Mouse (Mus musculus): Measurements from ENCODE around the gene Selenok.

Gene Selenok

DNA sequence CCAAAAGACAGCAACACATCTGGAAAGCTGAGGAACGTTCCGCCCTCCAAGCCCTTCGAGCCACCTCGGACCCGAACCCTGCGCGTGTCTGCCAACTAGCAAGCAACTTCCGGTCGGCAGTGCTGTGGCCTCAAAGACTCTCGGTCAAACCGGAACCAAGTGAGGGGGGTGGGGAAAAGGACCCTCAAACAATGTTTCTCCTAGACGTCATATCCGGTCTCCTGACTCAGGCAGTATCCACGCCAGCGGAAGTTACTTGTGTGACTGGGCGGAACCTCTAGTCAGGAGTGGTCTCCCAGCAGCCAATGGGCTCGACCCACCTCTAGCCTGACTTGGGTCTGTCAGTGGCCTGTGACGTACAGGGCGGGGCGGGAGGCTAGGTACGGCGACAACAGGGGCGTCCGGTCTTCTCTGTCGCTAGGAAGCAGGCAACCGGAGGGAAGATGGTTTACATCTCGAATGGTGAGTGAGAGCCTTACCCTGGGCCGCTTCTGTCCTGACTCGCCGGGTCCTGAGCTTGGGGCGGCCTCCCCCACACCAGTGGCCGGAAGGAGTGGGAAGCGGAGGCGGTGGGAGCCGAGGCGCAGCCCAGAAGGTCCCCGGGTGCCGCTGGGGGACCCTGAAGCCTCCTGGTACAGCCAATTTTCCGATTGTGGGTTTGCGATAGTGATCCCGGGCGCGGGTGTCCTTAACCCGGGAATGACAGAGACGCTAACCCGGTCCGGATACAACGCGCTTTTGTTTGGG lies at the start of gene Selenok:
Gene Selenok (plus strand): TSS at position 234 of the 747 bp plus-strand sequence.
- peak; percentile 89 to 95 for DNase-seq (ENCODE audit: low spot score in 2 of 2)

DNA sequence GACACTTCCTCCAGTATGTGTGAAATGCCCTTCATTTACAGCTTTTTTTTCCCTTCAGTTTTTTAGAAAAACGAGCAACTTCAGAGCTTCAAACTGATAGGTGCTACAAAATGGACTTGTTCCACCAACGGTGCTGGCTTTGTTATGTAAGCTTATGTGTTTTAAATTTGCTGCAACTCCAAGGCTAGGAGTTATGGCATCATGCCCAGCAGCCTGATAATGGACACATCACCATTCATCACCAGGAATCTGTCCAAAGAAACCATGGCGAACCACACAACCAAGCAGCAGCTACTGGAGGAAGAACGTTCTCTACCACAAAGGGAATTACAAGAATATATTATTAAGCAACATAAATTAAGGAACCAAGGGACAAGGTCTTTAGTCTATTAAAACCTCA lies 39.1 kb upstream of the Selenok start:
- no peak for DNase-seq (ENCODE audit: low spot score in 2 of 2)

DNA sequence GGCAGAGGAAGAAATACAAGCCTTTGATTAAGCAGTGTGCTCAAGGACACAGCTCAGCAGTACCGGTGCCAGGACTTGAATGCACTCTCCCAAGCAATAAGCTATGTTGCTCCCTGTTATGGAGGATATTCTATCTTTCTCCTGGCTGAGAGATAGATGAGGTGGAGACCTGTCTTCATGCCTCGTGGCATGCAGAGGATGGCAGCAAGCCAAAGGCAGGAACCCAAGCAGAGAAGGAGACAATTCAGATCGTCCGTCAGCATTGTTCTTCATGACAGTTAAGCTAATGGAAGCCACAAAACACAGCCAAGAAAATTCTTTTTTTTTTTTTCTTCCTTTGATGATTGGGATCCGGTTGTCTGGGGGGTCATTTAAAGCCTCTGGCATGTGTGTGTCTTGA lies 32.6 kb upstream of the Selenok start:
- DNase-seq (ENCODE audit: low spot score in 2 of 2): no peak

DNA sequence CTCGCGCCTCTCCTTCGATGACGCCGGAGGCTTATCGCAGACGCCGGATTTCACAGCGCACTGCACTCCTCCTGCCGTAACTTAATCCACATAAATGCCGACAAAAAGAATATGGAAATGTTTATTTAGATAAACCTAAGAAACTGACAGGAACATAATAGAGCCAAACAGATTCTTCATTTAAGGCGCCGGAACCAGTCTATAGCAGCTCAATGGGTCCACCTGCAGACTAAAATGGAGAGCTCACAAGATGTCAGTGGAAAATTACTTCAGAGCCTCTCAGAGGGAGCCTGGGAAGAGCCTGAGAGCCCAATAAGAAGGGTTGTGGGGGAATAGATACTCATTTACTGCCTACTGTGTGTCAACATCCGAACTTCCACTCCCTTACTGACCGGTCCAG lies 30.6 kb upstream of the Selenok start:
- no peak for DNase-seq (ENCODE audit: low spot score in 2 of 2)

DNA sequence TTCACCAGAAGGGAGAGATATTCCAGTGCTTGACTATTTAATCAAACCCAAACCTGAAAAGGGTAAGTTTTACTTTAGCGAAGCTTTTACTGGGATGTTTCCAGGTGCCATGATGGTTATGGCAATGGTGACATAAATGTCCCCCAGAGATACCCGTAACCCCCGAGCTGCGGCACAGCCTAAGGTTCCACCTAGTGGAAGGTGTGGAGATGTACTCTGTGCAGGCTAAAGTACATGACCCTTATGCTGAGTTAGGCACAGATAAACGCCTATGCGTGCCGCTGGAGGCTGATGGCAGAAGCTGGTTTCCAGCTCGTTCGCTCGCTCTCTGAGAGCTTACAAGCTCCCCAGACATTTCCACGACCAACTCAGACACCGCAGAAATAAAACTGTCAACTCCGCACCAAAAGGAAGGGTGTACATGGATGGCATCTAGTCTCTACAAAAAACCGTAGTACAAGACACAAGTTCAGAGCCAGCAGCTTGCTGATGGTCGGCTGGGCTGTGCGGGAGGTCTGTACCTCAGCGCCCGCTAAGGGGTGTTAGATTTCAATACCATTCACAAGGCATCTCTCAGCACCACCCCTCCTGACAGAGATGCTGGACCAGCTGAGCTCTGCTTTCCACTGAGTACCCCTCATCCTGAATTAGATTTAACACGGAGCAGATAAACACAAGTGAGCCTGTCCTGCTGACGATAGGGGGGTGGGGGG lies 28.4 kb upstream of the Selenok start:
- no peak for DNase-seq (ENCODE audit: low spot score in 2 of 2)

DNA sequence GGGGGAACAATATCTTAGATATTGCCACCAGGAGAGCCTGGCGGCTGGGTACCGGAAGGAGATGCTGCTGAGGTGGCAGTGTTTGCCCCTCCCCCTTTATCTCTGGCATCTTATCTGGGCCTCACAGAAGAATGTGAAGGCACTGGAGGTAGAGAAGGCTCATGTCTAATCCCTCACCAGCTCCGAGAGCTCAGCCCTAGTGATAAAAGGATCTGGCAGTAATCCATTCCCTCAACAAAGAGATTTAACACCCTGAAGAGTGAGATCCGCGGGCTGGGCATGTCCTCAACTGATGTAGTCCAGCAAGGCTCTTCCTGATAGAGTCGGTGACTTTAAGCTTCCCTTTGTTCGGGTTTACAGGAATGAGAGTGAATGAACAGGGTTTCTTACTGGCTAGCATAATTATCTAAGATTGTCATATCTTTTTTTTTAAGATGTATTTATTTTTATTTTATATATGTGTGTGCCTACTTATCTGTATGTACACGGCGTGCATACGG lies 27.7 kb upstream of the Selenok start:
- DNase-seq (ENCODE audit: low spot score in 2 of 2): no peak

DNA sequence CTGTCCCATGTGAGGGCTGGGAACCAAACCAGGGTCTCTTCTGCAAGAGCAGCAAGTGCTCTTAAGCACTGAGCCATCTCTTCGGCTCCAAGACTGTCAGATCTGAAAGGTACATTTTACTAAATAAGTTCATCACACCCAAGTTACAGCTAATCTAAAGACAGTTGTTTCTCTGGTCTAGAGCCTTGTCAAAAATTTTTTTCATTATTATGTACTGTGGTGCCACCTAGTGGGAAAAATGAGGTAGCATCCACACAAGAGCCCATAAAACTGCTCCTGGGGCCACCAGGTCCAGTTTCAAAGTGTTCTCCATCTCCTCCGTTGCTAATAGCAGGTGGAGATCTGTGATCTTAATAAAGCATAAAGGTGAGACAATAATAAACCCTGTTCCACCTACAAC lies 27.2 kb upstream of the Selenok start:
- peak; percentile 29 to 37 for DNase-seq (ENCODE audit: low spot score in 2 of 2)

DNA sequence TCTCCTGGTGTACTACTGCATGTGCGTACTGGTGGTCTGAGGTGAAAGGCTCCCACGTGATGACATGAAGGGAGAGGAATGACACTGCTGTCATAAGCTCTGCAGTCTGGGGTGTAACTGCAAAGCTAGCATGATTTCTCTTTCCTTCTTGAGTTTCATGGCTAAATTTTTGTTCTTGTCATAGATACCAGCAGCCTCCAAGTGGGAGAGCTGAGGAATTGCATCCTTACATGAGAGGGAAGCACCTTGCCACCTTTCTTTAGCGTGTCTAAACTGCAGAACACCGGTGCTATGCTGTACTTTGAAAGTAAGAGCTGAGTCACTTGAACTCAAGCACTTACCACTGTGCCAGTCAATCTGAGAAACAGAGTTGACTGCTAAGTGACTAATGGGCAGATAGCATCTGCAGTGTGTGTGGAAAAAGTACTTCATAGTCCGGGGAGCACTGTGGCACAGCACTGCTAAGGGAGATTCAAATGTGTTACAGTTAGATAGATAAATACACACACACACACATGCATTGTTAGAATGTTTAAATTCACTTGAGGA lies 21.3 kb upstream of the Selenok start:
- DNase-seq (ENCODE audit: low spot score in 2 of 2): no peak

DNA sequence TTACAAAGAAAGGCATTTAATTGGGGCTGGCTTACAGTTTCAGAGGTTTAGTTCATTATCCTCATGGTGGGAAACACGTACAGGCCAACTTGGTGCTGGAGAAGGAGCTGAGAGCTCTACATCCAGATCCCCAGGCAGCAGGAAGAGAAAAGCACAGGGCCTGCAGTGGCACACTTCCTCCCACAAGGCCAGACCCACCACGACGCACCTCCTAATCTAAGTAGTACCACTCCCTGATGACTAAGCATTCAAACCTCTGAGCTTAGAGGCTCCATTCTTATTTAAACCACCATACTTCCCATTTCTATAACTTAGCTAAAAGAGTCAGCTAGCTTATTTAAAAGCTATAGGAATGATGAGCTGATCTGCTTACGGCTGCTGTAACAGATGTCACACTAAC lies 17.3 kb upstream of the Selenok start:
- DNase-seq (ENCODE audit: low spot score in 2 of 2): no peak

DNA sequence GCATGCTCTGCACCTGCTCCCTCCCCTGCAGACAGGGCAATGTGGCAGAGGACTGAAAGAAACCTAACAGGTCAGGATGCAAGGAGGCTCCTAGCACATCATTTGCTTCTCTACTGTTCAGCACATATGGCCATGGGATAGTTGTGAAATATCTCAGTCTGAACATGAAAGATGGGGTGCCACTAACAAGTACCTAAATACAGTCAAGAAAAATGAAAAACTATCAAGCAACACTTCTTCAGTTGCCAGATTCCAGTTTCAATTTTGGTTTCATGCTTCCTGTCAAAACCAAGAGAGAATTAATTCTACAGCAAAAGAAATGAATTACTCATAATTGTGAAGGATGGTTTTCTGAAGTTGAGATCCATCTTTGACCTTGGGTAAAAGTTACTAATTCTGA lies 10.7 kb upstream of the Selenok start:
- DNase-seq (ENCODE audit: low spot score in 2 of 2): no peak

DNA sequence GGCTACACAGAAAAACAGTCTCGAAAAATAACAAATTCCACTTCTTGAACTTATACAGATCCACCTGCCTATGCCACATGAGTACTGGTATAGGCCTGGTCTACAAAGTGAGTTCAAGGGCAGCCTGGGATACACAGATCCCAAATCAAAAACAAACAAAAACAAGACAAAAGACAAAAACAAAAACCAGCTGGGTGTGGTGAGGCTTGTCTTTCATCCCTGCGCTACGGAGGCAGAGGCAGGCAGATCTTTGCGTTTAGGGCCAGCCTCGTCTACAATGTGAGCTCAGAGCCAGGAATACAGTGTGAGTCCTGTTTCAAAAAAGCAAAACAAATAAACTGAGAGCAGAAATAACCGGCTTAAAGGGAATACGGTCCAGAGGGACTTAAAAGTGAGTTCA lies 497 bp upstream of the Selenok start:
- DNase-seq (ENCODE audit: low spot score in 2 of 2): no peak

DNA sequence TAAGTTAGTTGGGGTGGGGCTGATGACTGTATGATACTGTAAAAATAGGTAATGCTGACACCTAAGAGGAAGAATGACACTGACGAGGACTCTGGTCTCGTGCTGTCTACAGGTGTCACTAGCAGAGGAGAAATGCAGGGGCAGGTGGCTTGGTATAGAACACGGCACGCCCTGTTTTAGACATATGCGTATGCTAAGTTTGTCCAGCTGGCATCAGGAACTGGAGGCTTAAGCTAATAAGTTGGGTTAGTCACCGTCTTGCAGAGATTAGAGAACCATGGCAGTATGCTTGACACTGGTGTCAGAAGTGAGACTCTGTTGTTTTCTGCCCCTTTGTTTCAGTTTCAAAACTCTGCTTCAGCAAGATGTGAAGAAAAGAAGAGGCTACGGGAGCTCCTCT lies 3.3 kb downstream of the Selenok start:
- DNase-seq (ENCODE audit: low spot score in 2 of 2): no peak

DNA sequence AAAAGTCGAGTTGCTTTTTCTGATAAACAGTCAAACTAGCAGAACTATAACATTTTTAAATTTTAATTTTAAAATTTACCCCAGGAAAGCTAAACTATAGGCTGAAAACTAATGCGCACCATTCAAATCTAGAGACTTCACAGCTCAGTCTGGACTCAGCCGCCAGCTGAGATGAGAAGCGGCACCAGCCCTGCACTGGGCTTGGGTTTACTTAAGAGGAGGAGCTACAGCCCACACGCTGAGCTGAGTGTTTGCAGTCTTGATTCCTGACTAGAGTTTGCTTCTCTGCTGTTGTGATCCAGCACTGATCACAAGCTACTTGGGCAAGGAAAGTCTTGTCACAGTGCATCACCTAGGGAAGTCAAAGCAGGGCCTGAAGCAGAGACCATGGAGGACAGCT lies 3.9 kb downstream of the Selenok start:
- no peak for DNase-seq (ENCODE audit: low spot score in 2 of 2)

DNA sequence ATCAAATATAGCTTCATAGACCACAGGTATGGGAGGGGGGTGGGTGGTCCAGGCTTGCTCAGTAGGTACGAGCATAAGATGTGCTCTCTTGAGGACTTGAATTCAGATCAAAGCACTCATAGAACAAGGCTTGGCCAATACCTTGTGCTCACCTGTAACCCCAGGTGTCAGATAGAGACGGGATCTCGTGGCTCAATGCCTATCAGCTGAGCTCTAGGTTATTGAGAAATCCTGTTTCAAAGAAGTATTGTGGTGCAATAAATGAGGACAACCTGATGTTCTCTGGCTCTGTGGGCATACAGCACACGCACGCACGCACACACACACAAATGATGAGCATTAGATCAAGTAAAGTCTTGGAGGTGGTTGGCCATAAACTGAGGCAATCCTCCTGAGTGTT lies 8.8 kb downstream of the Selenok start:
- no peak for DNase-seq (ENCODE audit: low spot score in 2 of 2)

DNA sequence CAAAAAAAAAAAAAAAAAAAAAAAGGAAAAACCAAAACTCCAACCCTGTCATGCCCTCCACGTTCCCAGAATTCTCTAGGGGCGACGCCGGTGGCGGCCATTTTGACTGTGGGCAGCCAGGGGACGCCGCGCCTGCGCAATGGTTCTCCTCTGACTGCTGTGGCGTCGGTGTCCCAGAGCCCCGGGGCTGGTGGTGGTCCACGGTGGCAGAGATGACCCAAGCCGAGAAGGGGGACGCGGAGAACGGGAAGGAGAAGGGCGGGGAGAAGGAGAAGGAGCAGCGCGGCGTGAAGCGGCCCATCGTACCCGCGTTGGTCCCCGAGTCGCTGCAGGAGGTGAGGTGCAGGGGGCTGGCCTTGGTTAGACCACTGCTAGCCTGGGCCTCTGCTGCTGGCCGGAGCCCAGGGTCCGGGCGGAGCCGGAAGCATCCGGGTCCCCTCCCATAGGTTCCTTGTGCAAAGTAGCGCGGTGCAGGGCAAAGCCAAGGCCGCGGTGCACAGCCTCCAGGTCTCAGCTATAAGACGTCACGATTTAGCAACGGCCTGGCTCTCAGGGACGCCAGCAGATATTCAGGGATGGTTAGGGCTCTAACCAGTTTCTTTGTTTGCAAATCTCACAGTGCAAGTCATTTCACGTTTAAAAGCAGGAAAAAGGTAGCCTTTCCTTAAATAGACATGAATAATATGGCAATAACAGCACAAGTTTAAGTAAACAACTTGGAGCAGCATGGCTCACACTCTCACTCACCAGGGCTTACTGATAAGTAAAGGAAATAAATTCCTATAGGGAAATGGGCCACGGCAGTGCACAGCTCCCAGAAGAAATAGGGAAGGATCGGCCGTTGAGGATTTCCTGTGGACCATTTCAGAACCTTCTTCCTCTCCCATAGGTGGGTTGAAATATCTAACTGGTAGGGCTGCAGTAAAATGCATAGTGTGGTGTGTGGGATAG lies 10.4 kb downstream of the Selenok start, which contains the start of gene Actr8:
Gene Actr8 (plus strand): TSS at position 84 of the 951 bp plus-strand sequence.
- peak; percentile 90 to 94 for DNase-seq (ENCODE audit: low spot score in 2 of 2)

DNA sequence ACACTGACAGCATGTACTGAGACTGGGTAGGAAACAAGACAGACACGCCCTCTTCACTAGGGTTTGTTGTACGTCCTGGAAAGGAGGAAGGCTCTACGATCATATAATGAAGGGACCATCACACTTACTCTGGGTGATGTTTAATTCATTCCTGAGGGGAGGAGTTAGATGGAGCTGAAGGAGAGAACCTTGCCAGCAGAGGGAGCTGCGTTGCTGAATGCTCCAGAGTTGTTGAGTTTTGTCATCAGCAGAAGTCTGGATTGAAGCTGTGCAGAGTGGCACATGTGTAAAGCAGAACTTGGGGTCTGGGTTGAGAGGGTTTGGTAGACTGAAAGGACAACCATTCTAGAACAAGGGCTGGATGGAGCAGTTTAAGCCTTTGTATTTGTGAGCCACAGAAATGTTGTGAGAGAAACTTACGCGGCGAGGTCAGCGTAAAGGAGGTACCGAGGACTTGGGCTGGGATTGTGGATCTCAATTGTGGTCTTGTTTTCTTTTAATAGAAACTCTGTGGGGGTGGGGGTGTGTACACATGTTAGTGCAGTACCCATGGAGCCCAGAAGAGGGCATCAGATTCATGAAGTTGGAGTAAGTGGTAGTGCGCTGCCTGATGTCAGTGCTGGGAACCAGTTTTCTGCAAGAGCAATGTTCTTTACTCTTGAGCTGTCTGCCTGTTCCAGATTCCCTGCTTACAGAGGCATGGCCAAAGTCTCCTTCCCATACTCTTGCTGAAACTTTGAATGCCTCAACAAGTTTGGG lies 12.5 kb downstream of the Selenok start:
- DNase-seq (ENCODE audit: low spot score in 2 of 2): no peak

DNA sequence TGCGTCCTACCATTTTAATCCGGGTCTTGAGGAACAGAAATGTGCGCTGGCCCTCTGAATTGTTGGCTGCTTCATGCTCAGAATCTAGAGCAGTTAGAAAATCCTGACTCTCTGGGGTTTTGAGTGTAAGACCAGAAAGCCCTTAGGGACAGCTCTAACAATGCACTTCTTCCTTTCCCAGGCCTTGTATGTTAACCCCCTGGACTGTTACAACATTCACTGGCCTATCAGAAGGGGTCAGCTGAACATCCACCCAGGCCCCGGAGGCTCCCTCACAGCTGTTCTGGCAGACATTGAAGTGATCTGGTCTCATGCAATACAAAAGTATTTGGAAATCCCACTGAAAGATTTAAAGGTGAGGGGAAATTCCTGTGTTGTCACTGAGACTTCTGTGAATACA lies 18.0 kb downstream of the Selenok start:
- DNase-seq (ENCODE audit: low spot score in 2 of 2): no peak

DNA sequence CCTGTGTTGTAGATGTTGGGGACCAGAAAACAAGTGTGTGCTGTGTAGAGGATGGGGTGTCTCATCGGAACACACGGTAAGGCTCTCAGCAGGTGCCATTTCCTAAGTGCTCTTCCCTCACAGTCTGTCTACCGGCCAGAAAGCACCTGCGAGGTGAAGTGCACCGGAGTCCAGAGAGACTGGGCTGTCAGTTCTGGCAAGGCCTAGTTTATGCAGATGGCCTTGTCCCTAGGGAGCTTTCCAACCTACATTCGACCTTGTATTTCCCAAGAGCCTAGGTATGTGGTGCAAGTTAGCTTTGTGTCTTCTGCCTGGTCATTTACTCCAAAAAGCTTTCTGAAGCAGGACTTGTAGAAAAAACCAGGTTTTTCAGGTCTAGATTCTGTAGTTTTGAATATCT lies 19.2 kb downstream of the Selenok start:
- DNase-seq (ENCODE audit: low spot score in 2 of 2): no peak

DNA sequence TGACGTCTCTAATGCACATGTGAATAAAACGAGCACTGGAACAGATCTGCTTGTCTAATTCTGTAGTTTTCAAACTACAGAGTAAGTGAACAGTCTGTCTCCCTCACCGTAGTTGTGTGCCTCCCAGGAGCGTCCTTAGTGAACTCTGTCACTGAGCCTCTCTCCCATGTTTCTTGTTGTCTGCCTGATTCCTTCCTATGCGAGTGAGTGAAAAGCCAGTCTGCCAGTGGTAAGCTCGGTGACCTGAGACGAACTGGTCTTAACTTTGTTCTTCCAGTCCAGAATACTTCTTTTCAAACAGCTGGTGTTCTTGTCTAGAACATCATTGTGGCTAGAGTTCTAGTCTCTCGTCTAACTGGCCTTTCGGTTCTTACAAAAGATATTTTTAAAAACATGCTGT lies 19.6 kb downstream of the Selenok start:
- no peak for DNase-seq (ENCODE audit: low spot score in 2 of 2)

DNA sequence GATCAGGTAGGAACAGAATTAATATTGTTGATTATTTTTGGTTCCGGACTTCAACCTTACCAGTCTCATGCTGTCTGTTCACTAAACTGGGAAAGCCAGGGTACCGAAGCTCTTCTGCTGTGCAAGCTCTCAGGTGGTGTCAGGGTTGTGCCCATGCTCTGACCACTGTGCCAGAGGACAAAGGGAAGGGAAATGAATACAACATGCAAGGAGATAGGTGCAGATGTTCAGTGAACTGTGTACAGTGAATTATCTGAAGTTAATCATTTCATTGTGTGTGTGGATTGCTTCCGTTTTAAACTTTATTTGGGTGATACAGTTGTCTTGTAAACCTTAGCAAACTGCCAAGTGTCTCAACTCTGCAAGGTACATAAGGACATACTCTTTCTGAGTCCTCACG lies 20.2 kb downstream of the Selenok start:
- no peak for DNase-seq (ENCODE audit: low spot score in 2 of 2)

DNA sequence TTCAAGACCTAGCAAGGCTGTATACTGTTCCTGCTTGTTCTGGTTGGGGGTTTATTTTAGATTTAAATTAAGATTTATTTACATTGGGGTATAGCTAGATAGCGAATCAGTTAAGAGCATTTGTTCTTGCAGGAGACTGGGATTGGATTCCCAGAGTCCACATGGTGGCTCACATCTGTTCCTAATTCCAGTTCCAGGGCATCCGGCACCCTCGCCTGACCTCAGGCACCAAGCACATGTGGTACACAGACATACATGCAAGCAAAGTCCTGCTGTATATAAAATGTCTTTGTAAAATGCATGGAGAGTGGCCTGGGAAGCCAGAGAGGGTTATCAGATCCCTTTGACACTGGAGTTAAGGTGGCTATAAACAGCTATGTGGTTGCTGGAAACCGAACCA lies 26.9 kb downstream of the Selenok start:
- no peak for DNase-seq (ENCODE audit: low spot score in 2 of 2)
